Mouse (Mus musculus) left cerebral cortex, postnatal 14 days (tissue): ENCODE results near the gene 2510039O18Rik. TPM values are rescaled to one million over a fixed set of nuclear protein-coding genes. Genes with fewer than 3 reads are reported as not detected.

Experiments used
- DNase-seq, 2 experiments: peaks; one replicate each; pipeline ENCODE4 v3.0.0; 2021 to 2022; ENCODE audit warnings: low spot score in 2 of 2, mixed read lengths in 1 of 2
- intact Hi-C: fragments of 180-260 bp; cut with DNase I; formaldehyde crosslinking; loops from one replicate; pipeline ENCODE4 v1.15.1; 2025
- total RNA-seq, 2 experiments: library from RNA; stranded (reverse); gene quantifications; 2 replicates each; pipeline ENCODE4 v1.2.3; 2021

Gene 2510039O18Rik
- total RNA-seq, 2 experiments from 2014 or later: 26.8 to 30.6 TPM

DNA sequence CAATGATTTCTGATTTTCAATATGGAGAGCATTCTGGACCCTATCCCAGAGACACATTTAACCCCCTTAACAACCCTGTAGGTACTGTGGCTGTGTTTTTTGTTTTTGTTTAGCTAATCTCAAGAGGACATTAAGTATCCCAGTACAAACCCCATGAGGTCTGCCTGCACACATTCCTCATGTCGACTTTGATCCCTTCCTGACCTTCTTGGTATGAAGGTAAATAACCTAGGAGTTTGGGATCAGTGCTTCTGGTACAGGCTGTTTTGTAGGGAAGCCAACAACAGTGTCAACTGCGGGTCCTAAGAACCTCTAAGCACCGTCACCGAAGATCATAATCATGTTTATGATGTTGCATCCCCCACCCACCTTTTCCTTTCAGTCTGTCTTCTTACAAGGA is 37.0 kb downstream of the 2510039O18Rik start:
- no peak for DNase-seq
- intact Hi-C loops: no loop called here

DNA sequence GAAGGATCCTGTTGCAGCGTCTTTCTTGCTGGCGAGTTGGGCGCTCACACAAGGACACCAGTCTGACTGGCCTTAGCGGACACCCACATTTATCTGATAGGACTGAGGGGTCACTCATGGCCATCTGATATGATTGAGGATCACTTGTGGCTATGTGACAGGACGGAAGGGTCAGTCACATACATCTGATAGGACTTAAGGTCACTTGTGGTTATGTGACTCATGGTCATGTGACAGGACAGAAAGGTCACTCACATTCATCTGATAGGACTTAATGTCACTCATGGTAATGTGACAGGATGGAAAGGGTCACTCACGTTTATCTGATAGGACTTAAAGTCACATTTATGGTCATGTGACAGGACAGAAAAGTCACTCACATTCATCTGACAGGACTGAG is 37.7 kb downstream of the 2510039O18Rik start:
- intact Hi-C loops: no loop called here
- no peak for DNase-seq

GRCm38 (mm10) chr4:147979441-147979860 is 38.8 kb downstream of the 2510039O18Rik start:
- intact Hi-C loops: no loop called here
- no peak for DNase-seq

DNA sequence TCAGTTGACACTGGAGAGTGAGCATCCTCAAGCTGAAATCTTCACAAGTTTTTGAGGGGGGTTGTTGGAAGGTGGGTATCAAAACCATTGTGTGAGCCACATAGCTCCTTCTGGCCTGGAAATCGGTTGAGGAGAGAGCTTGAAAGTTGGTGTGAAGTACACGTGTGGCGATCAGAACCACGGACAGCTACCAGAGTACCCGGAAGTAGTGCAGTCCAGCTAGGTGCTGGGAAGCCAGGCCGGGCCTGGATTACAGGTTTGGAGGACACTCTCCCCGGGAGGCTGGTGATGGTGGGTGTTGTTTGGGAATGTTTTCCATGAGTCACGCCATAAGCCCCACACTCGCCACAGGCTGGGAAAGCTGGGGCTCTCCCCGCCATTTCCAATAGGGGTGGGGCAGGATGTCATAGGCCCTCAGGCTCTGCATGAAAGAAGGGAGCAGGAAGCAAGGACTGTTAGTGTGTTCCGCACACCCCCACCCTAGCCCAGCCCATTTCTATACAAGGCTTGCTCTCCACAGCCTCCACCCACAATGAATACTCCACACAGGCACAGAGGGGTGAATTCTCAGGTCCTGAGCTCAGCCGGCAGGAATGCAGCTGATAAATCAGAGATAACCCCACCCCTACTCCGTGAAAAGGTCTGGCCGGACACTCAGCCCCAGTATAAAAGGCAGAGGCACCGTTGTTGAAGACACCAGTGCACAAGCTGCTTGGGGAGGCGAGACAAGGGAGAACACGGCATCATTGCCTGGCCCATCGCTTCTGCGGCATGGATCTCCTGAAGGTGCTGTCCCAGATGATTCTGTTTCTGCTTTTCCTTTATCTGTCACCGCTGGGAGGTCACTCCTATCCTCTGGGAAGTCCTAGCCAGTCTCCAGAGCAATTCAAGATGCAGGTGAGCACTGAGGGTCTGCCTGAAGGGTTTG is 44.8 kb downstream of the 2510039O18Rik start, which contains the start of gene Nppb:
Gene Nppb (plus strand): TSS at position 584 of the 928 bp plus-strand sequence.
- no peak for DNase-seq
- intact Hi-C loops: no loop called here

GRCm38 (mm10) chr4:147993571-147994095 is 52.9 kb downstream of the 2510039O18Rik start:
- intact Hi-C loops: no loop called here
- no peak for DNase-seq

DNA sequence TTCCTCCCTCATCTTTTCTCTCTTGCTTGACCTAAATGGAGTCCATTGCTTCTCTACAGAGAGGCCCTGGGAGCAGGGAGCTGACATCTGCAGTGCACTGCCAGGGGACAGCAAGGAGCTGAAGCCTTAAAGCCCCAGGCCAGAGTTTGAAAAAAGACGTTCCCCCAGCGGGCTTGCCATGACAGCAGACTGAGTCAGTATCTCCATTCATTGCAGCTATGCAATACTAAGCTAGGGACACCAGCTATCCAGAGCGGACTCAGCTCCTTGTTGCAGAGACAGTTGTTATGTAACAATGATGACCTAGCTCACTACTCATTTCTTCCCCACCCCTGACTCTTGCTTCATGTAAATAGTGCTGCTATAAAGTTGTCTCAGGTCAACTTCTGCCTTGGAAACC is 54.6 kb downstream of the 2510039O18Rik start:
- intact Hi-C loops: no loop called here
- no peak for DNase-seq

Other genes with a start within 250 kb of the 2510039O18Rik start
- not detected for gene Zfp534, start 238.3 kb upstream of the 2510039O18Rik start, total RNA-seq
- 1 to 10 TPM; 2.2 to 2.6 TPM for gene Zfp984, start 131.1 kb upstream of the 2510039O18Rik start, total RNA-seq
- gene Zfp933, start 92.5 kb upstream of the 2510039O18Rik start, total RNA-seq: 10 to 100 TPM; 17.1 to 20.4 TPM
- gene Miip, start 72.1 kb upstream of the 2510039O18Rik start, total RNA-seq: 10 to 100 TPM; 17.5 to 19.7 TPM
- gene Fv1, start 71.9 kb upstream of the 2510039O18Rik start, total RNA-seq: 1 to 10 TPM; 7.9 to 8.0 TPM
- gene Mfn2, start 36.2 kb upstream of the 2510039O18Rik start, total RNA-seq: 100 to 1,000 TPM; 184 TPM
- 10 to 100 TPM; 20.3 to 21.8 TPM for gene Plod1, start 4.1 kb upstream of the 2510039O18Rik start, total RNA-seq
- not detected for gene Nppb, start 44.9 kb downstream of the 2510039O18Rik start, total RNA-seq
- 1 to 10 TPM in 1 of 2 experiments, under 1 TPM in 1; 0.53 to 1.3 TPM for gene Nppa, start 59.8 kb downstream of the 2510039O18Rik start, total RNA-seq
- gene Clcn6, start 97.9 kb downstream of the 2510039O18Rik start, total RNA-seq: 10 to 100 TPM; 60.1 to 61.1 TPM
- 10 to 100 TPM; 24.9 to 28.3 TPM for gene Mthfr, start 98.2 kb downstream of the 2510039O18Rik start, total RNA-seq
- gene Agtrap, start 147.1 kb downstream of the 2510039O18Rik start, total RNA-seq: 1 to 10 TPM; 5.8 to 8.1 TPM
- gene Mad2l2, start 189.5 kb downstream of the 2510039O18Rik start, total RNA-seq: 10 to 100 TPM; 10.1 to 16.2 TPM
- gene Draxin, start 189.8 kb downstream of the 2510039O18Rik start, total RNA-seq: 1 to 10 TPM in 1 of 2 experiments, under 1 TPM in 1; 0.46 to 1.2 TPM
- 10 to 100 TPM; 25.7 to 29.4 TPM for gene Fbxo6, start 211.2 kb downstream of the 2510039O18Rik start, total RNA-seq
- 100 to 1,000 TPM; 101 to 105 TPM for gene Fbxo44, start 219.6 kb downstream of the 2510039O18Rik start, total RNA-seq
- gene Fbxo2, start 219.7 kb downstream of the 2510039O18Rik start, total RNA-seq: 10 to 100 TPM; 45.6 to 55.4 TPM